Mouse (Mus musculus) Muller cell, postnatal 12 days (primary cell): ENCODE data around the gene Tspyl1.
A peak's percentile ranks its signal among the peaks of the same experiment; 100 is the strongest.
"Not testable (repeated sequence)": the region's sequence is repeated elsewhere in the genome, so short reads cannot be mapped to it uniquely, and the experiment has no call there.

ENCODE experiments used
- DNase-seq: peaks from one replicate; pipeline ENCODE4 v3.0.0-alpha.2; 2015; ENCODE audit errors: inconsistent ontology term

The Tspyl1 gene

DNA sequence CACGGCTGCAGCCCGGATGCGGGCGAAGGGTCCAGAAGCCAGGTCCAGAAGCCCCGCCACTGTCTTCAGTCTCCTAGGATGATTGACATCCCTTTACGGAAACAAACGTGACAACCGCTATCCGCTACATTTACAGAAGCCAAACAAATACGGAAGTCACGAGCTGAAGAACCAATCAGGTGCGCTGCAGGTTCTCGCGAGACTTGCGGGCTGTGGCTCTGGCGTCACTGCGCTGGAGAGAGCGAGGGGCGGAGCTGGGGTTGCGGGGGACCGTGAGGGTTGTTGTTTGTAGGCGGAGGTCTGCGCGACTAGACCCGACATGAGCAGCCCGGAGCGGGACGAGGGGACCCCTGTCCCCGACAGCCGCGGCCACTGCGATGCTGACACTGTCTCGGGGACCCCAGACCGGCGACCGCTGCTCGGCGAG, at the start of gene Tspyl1:
Tspyl1 (plus strand) TSS at position 229 of the 427 bp plus-strand sequence.
- DNase-seq: peak; percentile 97

DNA sequence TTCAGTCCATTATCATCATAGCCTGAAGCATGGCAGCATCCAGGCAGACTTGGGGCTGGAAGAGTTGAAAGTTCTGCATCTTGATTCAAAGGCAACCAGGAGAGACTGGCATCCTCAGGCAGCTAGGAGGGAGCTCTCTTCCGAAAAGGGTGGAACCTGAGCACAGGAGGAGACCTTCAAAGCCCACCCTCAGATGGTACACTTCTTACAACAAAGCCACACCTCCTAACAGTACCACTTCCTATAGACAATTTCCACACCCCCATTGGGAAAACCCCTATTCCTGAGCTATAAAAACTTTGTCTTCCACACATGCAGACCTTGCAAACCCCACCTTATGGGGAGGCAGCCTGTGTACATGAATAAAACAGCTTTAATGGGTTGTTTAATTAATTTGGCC, 48.6 kb upstream of the Tspyl1 start:
- no peak for DNase-seq

DNA sequence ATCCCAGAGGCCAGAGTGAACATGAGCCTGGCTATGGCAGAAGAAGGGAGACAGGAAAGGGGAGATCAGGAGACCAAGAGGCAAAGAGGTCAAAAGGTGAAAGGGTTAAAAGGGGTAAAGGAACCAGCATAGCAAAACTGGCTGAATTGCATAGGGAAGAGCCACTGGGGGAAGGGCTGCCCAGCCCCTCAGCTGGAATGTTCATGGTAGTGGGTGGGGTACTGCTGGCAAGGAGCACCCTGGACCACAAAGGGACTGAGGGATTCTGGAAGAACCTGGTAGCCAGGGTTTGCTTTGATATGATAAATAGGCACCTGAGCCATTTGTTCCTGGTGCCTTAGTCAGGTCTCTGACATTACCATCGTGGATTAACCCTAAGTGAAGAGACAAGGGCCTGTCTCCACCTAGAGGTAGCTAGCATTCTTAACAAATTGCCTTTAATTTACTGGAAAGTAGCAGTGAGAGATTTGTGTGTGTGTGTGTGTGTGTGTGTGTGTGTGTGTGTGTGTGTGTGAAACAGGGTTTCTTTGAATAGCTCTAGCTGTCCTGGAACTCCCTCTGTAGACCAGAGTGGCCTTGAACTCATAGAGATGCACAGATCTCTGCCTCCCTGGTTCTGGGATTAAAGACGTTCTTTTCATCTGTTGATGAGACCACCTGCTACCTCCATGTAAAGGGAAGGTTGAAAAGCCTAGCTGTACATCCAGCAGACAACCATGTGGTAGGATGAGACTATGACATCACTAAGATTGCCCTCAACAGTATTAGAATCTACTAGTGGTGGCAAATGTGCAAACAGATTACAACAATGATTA, 47.9 kb upstream of the Tspyl1 start:
- no peak for DNase-seq

GRCm38 (mm10) chr10:34235384-34235783, 46.6 kb upstream of the Tspyl1 start:
- no peak for DNase-seq

DNA sequence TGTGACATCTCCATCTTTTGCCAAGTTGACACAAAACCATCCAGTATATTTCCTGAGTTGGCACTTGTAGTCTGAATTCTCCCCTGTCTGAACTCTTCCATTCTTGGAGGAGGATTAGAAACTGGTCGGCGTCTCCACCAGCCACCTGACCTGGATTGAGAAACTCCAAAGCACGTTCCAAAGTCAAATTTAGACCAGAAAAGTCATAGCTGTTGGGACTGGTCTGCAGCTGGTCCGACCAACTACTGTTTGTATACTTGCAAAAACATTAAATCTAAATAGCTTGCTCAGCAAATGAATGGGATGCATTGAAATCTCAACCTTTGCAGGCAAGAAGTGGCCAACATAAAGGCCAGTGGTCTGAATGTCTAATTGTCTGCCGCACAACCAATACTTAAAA, 45.4 kb upstream of the Tspyl1 start:
- DNase-seq: no peak

- no peak for DNase-seq
These were observed 43.5 kb upstream of the Tspyl1 start for GRCm38 (mm10) chr10:34238536-34238935.

DNA sequence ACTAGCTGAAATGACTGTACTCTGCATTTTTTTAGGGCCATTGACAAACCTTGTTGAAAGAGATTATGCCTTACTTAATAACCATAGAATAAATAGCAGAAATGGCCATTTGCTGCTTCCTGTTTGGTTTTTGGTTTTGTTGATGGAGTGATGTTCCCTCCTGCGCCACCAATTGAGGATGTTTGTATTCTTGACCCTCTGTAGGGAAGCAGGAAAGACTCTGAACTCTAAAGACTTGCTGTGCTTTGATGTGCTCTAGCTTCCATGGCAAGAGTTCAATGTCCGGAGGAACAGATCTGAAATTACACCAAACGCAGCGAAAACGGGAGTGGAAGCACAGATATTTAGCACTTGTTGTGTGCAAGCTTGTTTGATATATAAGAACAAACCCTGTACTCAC, 37.2 kb upstream of the Tspyl1 start:
- no peak for DNase-seq

DNA sequence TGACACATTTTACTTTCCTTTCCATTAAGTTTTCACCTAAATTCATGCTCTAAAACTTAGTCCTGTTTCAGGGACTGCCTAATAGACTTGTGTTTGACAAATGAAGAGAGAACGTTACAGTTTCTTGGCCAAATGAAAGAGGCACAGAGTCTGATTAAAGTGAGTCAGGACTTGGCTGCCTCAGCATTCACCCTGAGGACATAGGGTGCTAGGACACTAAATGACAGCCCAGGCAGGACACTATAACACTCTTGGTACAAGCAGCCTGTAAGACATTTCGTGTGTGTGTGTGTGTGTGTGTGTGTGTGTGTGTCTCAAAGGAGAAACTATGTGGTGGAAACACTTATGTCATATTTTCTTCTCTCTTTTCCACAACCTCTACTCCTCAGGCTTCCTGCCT, 35.9 kb upstream of the Tspyl1 start:
- peak; percentile 65 for DNase-seq

GRCm38 (mm10) chr10:34247757-34248156, 34.2 kb upstream of the Tspyl1 start:
- DNase-seq: no peak

GRCm38 (mm10) chr10:34249594-34249993, 32.4 kb upstream of the Tspyl1 start:
- DNase-seq: no peak

DNA sequence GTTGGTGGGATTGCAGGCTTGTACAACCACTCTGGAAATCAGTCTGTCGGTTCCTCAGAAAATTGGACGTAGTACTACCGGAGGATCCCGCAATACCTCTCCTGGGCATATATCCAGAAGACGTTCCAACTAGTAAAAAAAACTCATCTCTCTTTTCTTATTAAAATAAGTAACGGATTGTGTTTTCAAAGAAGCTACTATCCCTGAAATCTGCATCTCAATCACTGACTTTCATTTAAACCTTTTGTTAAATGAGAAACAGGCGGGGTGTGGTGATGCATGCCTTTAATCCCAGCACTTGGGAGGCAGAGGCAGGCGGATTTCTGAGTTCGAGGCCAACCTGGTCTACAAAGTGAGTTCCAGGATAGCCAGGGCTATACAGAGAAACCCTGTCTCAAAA, 29.2 kb upstream of the Tspyl1 start:
- not testable (repeated sequence) for DNase-seq

GRCm38 (mm10) chr10:34265106-34265505, 16.9 kb upstream of the Tspyl1 start:
- DNase-seq: no peak

- DNase-seq: no peak
These were observed 14.5 kb upstream of the Tspyl1 start for GRCm38 (mm10) chr10:34267312-34268070.

GRCm38 (mm10) chr10:34271681-34272080, 10.3 kb upstream of the Tspyl1 start:
- DNase-seq: peak; percentile 64

- peak; percentile 83 for DNase-seq
These were observed 1.3 kb upstream of the Tspyl1 start for GRCm38 (mm10) chr10:34280591-34281175.

- DNase-seq: peak; percentile 76
These were observed 604 bp upstream of the Tspyl1 start for GRCm38 (mm10) chr10:34281211-34281961.

- no peak for DNase-seq
These were observed 639 bp downstream of the Tspyl1 start for GRCm38 (mm10) chr10:34282420-34283238.

DNA sequence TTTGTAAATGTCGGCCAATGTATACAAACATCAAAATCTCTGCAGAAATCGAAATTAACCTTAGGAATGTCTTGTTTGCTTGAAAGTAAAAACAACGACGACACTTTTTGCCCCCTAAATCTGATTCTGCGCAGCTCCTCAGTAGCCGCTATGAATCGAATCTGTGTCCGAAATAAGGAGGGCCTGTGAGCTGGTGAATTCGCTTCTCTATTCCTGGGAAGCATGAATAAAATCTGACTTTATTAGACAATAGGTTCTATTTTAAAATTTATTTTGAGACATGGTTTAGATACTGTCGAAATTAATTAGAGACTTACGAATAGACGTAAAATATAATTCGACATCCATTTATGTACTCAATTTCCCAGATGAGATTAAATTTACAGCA, 14.9 kb downstream of the Tspyl1 start:
- no peak for DNase-seq

GRCm38 (mm10) chr10:34297299-34297979, 15.4 kb downstream of the Tspyl1 start, which contains the start of gene Tspyl4:
Gene Tspyl4 (plus strand): TSS chr10:34297442.
- peak; percentile 85 for DNase-seq
